Mouse (Mus musculus): ENCODE measurements around the gene Smim14.
"Not testable (repeated sequence)": the region's sequence is repeated elsewhere in the genome, so short reads cannot be mapped to it uniquely, and the experiment has no call there.

Smim14 gene

GRCm38 (mm10) chr5:65536751-65537419 is at the start of gene Smim14, which contains the start of gene Ube2k:
TSS of gene Smim14 (minus strand) at chr5:65537184.
TSS of gene Ube2k (plus strand) at chr5:65537233.
- DNase-seq (ENCODE audit: low read depth, low spot score) = peak; percentile 95

GRCm38 (mm10) chr5:65586291-65586690 is 49.3 kb upstream of the Smim14 start:
- no peak for DNase-seq (ENCODE audit: low read depth, low spot score)

GRCm38 (mm10) chr5:65578545-65578944 is 41.6 kb upstream of the Smim14 start:
- DNase-seq (ENCODE audit: low read depth, low spot score) = peak; percentile 35

- no peak for DNase-seq (ENCODE audit: low read depth, low spot score)
These were observed 38.9 kb upstream of the Smim14 start for GRCm38 (mm10) chr5:65575896-65576295.

GRCm38 (mm10) chr5:65574876-65575275 is 37.9 kb upstream of the Smim14 start:
- DNase-seq (ENCODE audit: low read depth, low spot score) = no peak

- no peak for DNase-seq (ENCODE audit: low read depth, low spot score)
These were observed 28.5 kb upstream of the Smim14 start for GRCm38 (mm10) chr5:65565486-65565885.

GRCm38 (mm10) chr5:65561125-65561893 is 24.3 kb upstream of the Smim14 start:
- peak; percentile 54 for DNase-seq (ENCODE audit: low read depth, low spot score)

GRCm38 (mm10) chr5:65557109-65557508 is 20.1 kb upstream of the Smim14 start:
- no peak for DNase-seq (ENCODE audit: low read depth, low spot score)

GRCm38 (mm10) chr5:65549677-65550076 is 12.7 kb upstream of the Smim14 start:
- DNase-seq (ENCODE audit: low read depth, low spot score) = no peak

GRCm38 (mm10) chr5:65544616-65545015 is 7.6 kb upstream of the Smim14 start:
- no peak for DNase-seq (ENCODE audit: low read depth, low spot score)

GRCm38 (mm10) chr5:65543491-65543890 is 6.5 kb upstream of the Smim14 start:
- DNase-seq (ENCODE audit: low read depth, low spot score) = no peak

GRCm38 (mm10) chr5:65541889-65542288 is 4.9 kb upstream of the Smim14 start:
- peak; percentile 41 for DNase-seq (ENCODE audit: low read depth, low spot score)

- no peak for DNase-seq (ENCODE audit: low read depth, low spot score)
These were observed 2.8 kb upstream of the Smim14 start for GRCm38 (mm10) chr5:65539786-65540185.

- no peak for DNase-seq (ENCODE audit: low read depth, low spot score)
These were observed 1.8 kb upstream of the Smim14 start for GRCm38 (mm10) chr5:65538829-65539228.

GRCm38 (mm10) chr5:65538121-65538520 is 1.1 kb upstream of the Smim14 start:
- DNase-seq (ENCODE audit: low read depth, low spot score) = no peak

GRCm38 (mm10) chr5:65537420-65538071 is 562 bp upstream of the Smim14 start:
- DNase-seq (ENCODE audit: low read depth, low spot score) = peak; percentile 58

- not testable (repeated sequence) for DNase-seq (ENCODE audit: low read depth, low spot score)
These were observed 917 bp downstream of the Smim14 start for GRCm38 (mm10) chr5:65536068-65536465.

GRCm38 (mm10) chr5:65535457-65536067 is 1.4 kb downstream of the Smim14 start:
- peak; percentile 72 for DNase-seq (ENCODE audit: low read depth, low spot score)

- no peak for DNase-seq (ENCODE audit: low read depth, low spot score)
These were observed 2.5 kb downstream of the Smim14 start for GRCm38 (mm10) chr5:65534496-65534895.

- DNase-seq (ENCODE audit: low read depth, low spot score) = no peak
These were observed 5.7 kb downstream of the Smim14 start for GRCm38 (mm10) chr5:65531283-65531682.

- no peak for DNase-seq (ENCODE audit: low read depth, low spot score)
These were observed 11.1 kb downstream of the Smim14 start for GRCm38 (mm10) chr5:65525674-65526443.

Measured in brain, adult 2 months (tissue).